Mouse (Mus musculus) hematopoietic stem cell, adult 5-6 weeks (primary cell): ENCODE measurements around the gene Olfr122. TPM values are rescaled to one million over a fixed set of nuclear protein-coding genes. Genes with fewer than 3 reads are reported as not detected.

ENCODE experiments used
- ATAC-seq, 2 experiments: fragments of 125-278 bp in 1 of 2; replicated peaks in 1 of 2; 2 replicates each; pipeline ENCODE4 v1.8.0; 2016 to 2017; ENCODE audit warnings: inconsistent platforms in 2 of 2, mild to moderate bottlenecking in 2 of 2, moderate number of reproducible peaks in 2 of 2, low read depth in 1 of 2, moderate TSS enrichment in 1 of 2; ENCODE audit not compliant: low FRiP score in 2 of 2, poor library complexity in 2 of 2, severe bottlenecking in 2 of 2, insufficient read depth in 1 of 2, low TSS enrichment in 1 of 2
- total RNA-seq: library from RNA; stranded (forward); fragments of 172-1452, 232-1000 nt; gene quantifications from 2 replicates; pipeline ENCODE4 v1.2.3, GENCODE M21; 2017

Gene Olfr122
- not detected in 2 replicates for total RNA-seq

DNA sequence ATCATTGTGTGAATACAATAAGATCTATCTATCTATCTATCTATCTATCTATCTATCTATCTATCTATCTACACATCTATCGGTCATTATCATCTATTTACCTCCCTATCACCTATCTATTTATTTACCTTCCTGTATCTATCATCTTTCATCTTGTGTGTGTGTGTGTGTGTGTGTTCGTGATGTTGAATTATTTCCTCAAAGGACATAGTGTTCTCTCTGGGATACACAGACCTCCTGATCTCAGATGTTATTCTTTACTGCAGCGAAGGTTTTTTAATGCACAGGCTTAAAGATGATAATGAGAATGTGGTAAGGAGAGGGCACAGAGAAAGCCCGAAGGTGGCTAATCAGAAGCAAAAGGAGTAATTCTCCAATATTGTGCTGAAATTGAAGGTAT lies at the start of gene Olfr122:
Gene Olfr122, plus strand, starts transcription at position 301 of the 400 bp plus-strand sequence.
- no peak for ATAC-seq

DNA sequence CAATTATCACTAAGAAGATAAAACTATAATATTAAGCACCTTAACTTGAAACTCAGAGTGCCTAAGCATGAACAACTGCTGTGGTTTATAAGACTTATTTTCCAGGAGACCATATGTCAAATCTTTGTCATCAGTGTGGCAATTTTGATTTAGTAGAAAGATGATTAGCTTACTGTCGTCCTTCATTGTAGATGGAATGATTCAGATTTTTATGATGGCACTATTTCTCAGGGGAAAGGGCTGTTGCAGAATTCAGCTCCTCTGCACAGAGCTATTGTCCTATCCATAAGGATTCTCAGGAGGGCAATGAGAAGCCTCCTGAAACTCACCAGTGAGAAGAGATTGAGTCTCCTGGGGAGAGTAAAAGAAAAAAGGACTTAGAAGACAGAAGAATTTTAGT lies 46.9 kb upstream of the Olfr122 start, which contains the start of gene Olfr120:
Gene Olfr120, plus strand, starts transcription at position 301 of the 400 bp plus-strand sequence.
- ATAC-seq: no peak

DNA sequence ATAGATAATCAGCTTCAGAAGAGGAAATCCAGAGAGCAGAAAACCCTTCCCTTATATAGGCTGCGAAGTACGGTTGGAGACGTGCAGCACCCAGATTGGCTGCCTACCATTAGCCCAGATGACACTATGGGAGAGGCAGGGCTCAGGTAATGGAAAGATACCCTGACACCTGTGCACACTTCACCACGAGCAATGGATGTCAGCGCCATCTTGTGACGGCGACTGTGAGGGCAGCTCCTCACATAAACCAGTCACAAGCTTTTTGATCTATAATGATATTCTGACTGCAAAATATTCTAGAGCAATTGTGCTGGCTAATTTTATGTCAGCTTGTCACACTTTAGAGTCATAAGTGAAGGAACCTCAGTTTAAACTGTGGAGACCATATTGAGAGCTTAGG lies 30.3 kb upstream of the Olfr122 start:
- ATAC-seq: no peak

DNA sequence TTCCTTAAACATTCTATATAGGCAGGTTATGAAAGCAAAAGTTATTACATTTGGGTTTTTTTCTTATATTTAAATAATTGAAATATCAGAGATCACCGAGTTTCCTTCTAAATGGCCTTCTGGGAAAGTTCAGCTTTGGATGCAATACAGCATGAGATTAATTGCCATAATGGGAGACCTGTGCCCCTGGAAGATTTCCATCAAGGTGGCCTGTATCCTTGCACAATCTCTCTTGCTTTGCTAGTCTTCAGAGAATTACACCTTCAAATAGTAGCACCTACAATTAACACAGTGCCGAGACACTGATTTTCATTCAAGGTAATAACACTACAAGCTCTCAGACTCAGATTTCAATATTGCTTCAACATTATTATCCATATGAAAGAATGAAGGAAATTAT lies 24.8 kb downstream of the Olfr122 start, which contains the start of gene Olfr123:
Gene Olfr123, plus strand, starts transcription at position 301 of the 400 bp plus-strand sequence.
- no peak for ATAC-seq

DNA sequence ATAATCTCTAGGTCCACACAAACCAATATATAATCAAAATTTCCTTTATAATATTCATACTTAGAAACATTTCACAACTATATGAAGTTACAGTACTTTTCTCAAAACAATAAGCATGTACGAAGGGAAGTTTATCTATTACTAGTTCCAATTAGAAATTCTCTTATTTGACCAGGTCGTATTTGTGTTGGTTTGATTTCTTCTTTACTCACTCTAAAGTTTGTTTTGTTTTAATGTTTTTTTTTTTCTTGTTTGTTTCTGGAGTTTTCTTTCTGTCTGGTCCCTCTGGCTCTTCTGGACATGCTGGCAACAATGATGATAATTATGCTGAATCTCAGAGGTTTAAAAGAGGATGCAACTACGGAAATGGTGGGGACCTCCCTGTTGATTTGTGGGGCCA lies 31.2 kb downstream of the Olfr122 start, which contains the start of gene Olfr124:
Gene Olfr124, plus strand, starts transcription at position 301 of the 400 bp plus-strand sequence.
- ATAC-seq: no peak

Other genes starting within 250 kb of the Olfr122 start
- not detected in 2 replicates for gene Olfr112, start 199.2 kb upstream of the Olfr122 start, total RNA-seq
- gene Olfr113, start 190.9 kb upstream of the Olfr122 start, total RNA-seq: not detected in 2 replicates
- not detected in 2 replicates for gene Olfr114, start 175.9 kb upstream of the Olfr122 start, total RNA-seq
- not detected in 2 replicates for gene Olfr115, start 141.5 kb upstream of the Olfr122 start, total RNA-seq
- not detected in 2 replicates for gene Olfr116, start 141.4 kb upstream of the Olfr122 start, total RNA-seq
- gene Olfr117, start 104.8 kb upstream of the Olfr122 start, total RNA-seq: not detected in 2 replicates
- gene Olfr118, start 101.6 kb upstream of the Olfr122 start, total RNA-seq: not detected in 2 replicates
- not detected in 2 replicates for gene Olfr119, start 72.0 kb upstream of the Olfr122 start, total RNA-seq
- gene Olfr120, start 46.8 kb upstream of the Olfr122 start, total RNA-seq: not detected in 2 replicates
- not detected in 2 replicates for gene Olfr121, start 19.8 kb upstream of the Olfr122 start, total RNA-seq
- gene Olfr123, start 24.9 kb downstream of the Olfr122 start, total RNA-seq: not detected in 2 replicates
- gene Olfr124, start 31.3 kb downstream of the Olfr122 start, total RNA-seq: not detected in 2 replicates
- gene Olfr125, start 64.3 kb downstream of the Olfr122 start, total RNA-seq: not detected in 2 replicates
- not detected in 2 replicates for gene Olfr126, start 78.9 kb downstream of the Olfr122 start, total RNA-seq
- not detected in 2 replicates for gene Olfr127, start 131.8 kb downstream of the Olfr122 start, total RNA-seq
- gene Olfr128, start 151.9 kb downstream of the Olfr122 start, total RNA-seq: not detected in 2 replicates
- not detected in 2 replicates for gene Olfr761, start 184.5 kb downstream of the Olfr122 start, total RNA-seq